Mouse (Mus musculus) lung, adult 10 weeks (tissue): ENCODE measurements around the gene Xaf1. TPM values are rescaled to one million over a fixed set of nuclear protein-coding genes. Genes with fewer than 3 reads are reported as not detected.

ENCODE experiments used
- polyA plus RNA-seq: library from polyadenylated mRNA; stranded (reverse); fragments of 350-450 nt; fragmentation: Illumina TruSeq; extraction: RNeasy Lipid Tissue Mini Kit (QIAGEN cat#74804); gene quantifications from one replicate; pipeline ENCODE4 v1.2.3, GENCODE M21; 2014; ENCODE audit warnings: low read depth, low replicate concordance; ENCODE audit not compliant: insufficient read depth

The Xaf1 gene
- polyA plus RNA-seq, result 46.6 TPM

GRCm38 (mm10) chr11:72301334-72301733, at the start of gene Xaf1:
Xaf1 (plus strand) TSS chr11:72301629.

GRCm38 (mm10) chr11:72266960-72267560, 34.4 kb upstream of the Xaf1 start, which contains the start of gene Slc13a5:
Slc13a5 (minus strand) TSS chr11:72267222.

GRCm38 (mm10) chr11:72314151-72314895, 12.9 kb downstream of the Xaf1 start, which contains the start of gene Fbxo39:
Fbxo39 (plus strand) TSS chr11:72314444.

GRCm38 (mm10) chr11:72362347-72362741, 60.9 kb downstream of the Xaf1 start, which contains the start of gene Tekt1:
Tekt1 (minus strand) TSS chr11:72362442.

Other genes with a start within 250 kb of the Xaf1 start
- 6.1 TPM for gene Pitpnm3, start 165.9 kb upstream of the Xaf1 start, polyA plus RNA-seq
- 0.12 TPM for gene Gm43951, start 94.8 kb upstream of the Xaf1 start, polyA plus RNA-seq
- 2.3 TPM for gene 4933427D14Rik, start 94.2 kb upstream of the Xaf1 start, polyA plus RNA-seq
- 123 TPM for gene Txndc17, start 94.1 kb upstream of the Xaf1 start, polyA plus RNA-seq
- gene Med31, start 86.0 kb upstream of the Xaf1 start, polyA plus RNA-seq, result 27.2 TPM
- gene Slc13a5, start 34.4 kb upstream of the Xaf1 start, polyA plus RNA-seq, result not detected
- not detected for gene Fbxo39, start 12.8 kb downstream of the Xaf1 start, polyA plus RNA-seq
- gene Tekt1, start 60.8 kb downstream of the Xaf1 start, polyA plus RNA-seq, result 14.1 TPM
- gene Smtnl2, start 110.1 kb downstream of the Xaf1 start, polyA plus RNA-seq, result 11.8 TPM
- gene Ggt6, start 133.9 kb downstream of the Xaf1 start, polyA plus RNA-seq, result 1.3 TPM
- gene Mybbp1a, start 139.7 kb downstream of the Xaf1 start, polyA plus RNA-seq, result 25.2 TPM
- gene Spns2, start 188.3 kb downstream of the Xaf1 start, polyA plus RNA-seq, result 27.5 TPM
- gene Spns3, start 248.9 kb downstream of the Xaf1 start, polyA plus RNA-seq, result 0.46 TPM